Mouse (Mus musculus) embryo, embryonic 11.5 days (tissue): ENCODE measurements around the gene Grk5.

Experiments
- DNase-seq: peaks from one replicate; pipeline ENCODE4 v3.0.0-alpha.2; 2012; ENCODE audit warnings: low read depth, low spot score

Grk5 gene

GRCm38 (mm10) chr19:60973508-60973907 lies 84.0 kb downstream of the Grk5 start:
- DNase-seq, result no peak

DNA sequence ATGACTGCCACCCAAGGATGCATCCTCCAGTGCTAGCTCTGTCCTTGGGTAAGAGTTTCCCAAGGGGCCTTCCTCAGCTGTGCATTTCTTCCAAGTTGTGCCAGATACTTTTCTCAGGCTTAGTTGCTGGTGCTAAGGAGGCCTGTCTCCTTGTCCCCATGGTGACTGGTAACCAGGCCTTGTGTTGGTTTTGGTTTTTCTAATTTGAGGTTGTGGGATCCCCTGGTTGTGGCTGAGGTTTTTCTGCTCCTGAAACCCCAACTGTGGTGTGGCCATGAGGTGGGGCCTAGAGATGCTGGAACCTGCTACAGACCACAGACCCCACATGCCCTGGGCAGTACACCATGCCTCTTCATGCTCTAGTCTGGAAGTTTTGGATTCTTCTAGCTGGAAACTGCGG lies 90.0 kb downstream of the Grk5 start:
- no peak for DNase-seq

GRCm38 (mm10) chr19:60981391-60981790 lies 91.8 kb downstream of the Grk5 start:
- no peak for DNase-seq

GRCm38 (mm10) chr19:60981894-60982293 lies 92.3 kb downstream of the Grk5 start:
- no peak for DNase-seq

- no peak for DNase-seq
These were observed 100.2 kb downstream of the Grk5 start for GRCm38 (mm10) chr19:60989766-60990165.

DNA sequence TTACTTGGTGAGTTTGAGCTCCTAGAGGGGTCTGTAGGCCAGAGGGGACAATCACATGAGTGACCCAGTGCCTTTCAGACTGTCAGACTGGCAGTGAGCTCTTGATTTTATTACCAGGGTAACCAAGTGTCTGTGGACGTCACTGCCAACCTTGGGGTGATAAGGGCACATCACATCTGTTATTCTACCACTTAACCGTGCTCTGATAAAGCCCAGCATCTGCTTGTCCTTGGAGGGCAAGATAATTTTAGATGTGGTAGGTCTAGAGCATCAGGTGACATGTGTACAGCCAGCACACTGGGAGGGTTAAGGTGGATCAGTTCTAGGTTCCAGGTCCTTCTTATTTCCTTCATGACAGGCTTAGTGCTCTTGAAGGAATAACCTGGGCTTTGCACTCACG lies 104.7 kb downstream of the Grk5 start:
- DNase-seq, result no peak

DNA sequence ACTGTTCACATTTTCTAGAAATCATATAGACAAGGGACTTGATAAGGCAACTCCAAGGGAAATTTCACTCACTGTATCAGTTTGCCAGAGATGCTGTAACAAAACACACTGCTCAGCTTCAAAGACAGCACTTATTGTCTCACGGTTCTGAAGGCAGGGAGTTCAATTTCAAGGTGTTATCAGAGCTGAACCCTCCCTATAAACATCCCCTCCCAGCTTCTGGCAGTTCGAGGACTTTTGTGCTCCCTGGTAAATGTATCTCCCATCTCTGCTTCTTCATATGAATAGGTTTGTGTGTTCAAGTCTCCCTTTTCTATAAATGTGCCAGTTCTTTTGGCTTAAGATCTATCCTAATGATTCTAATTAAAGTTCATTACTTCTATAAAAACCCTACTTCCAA lies 105.3 kb downstream of the Grk5 start:
- DNase-seq, result no peak

- DNase-seq, result no peak
These were observed 108.2 kb downstream of the Grk5 start for GRCm38 (mm10) chr19:60997784-60998183.

GRCm38 (mm10) chr19:60999652-61000051 lies 110.1 kb downstream of the Grk5 start:
- DNase-seq, result no peak

- no peak for DNase-seq
These were observed 111.4 kb downstream of the Grk5 start for GRCm38 (mm10) chr19:61000958-61001357.

GRCm38 (mm10) chr19:61009266-61009665 lies 119.7 kb downstream of the Grk5 start:
- DNase-seq, result no peak

GRCm38 (mm10) chr19:61017477-61018266 lies 128.1 kb downstream of the Grk5 start:
- no peak for DNase-seq

DNA sequence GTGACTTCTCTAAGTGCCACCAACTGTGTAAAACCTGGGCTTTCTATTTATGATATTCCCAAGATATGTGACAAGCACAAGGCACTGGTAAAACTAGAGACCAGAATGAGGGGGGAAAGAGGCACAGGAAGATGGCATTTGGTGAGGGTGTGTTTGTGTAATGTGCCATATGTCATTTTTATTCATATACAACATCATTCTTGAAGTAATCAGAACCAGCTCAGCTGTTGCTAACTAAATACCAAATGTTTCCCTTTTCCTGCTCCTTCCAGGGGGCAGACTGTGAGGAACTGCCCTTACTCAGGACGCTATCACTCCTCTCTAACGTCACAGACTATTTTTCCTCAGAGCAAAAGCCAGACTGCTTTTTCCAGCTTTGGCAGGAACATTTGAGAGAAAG lies 132.0 kb downstream of the Grk5 start:
- no peak for DNase-seq

GRCm38 (mm10) chr19:61021939-61022566 lies 132.5 kb downstream of the Grk5 start:
- no peak for DNase-seq

- no peak for DNase-seq
These were observed 142.0 kb downstream of the Grk5 start for GRCm38 (mm10) chr19:61031570-61031969.

DNA sequence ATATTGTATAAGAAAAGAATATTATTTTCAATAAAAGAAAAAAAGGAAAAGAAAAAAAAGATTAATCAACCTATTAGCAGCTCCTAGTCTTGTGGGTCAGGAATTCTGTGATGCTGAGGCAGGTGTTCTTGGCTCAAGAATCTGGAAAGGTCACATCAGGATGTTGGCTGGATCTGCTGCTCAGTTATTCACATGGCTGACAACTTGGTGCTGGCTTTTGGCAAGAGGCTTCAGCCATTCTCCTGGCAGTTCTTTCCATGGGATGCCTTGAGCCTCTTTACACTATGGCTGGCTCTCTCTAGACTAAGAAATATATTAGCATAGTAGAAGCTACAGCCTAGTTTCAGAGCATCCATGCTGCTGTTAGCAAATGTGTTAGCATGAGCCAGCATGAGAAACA lies 149.6 kb downstream of the Grk5 start:
- no peak for DNase-seq

DNA sequence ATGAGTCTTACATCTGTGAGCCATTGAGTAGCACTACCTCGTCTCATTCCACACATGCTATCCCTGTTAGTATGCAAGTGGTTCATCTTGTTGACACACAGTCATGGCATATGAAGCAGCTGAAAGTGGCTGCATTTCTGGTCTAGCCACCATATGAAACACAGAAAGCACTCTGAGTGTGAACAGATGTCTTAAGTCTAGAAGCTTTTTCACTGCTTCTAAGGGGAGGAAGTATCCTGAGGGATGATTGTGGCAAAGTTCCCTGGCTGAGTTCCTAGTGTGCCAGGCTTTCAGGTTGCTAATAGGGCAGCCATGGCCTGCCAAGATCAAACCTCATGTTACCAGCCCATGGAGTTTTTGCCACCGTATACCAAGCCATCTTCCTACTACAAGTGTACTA lies 159.1 kb downstream of the Grk5 start:
- no peak for DNase-seq

DNA sequence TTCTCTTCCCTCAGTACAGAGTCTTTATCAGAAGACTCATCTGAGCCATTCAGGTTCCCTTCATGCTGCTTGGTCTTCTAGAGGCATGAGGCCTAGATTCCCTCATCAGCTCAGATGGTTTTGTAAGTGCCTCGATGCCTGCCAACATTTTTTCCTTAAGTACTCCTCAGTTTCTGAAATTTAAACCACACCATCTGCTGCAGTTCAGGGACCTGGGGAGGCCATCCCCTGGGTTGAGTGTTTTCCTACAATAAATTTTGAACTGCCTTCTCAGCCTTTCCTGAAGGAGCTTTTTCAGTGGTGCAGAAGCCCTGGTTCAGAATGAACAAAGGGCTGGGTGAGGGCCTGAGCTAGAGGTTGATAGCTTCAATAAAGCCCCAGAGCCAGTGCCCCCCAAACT lies 159.9 kb downstream of the Grk5 start:
- DNase-seq, result no peak

GRCm38 (mm10) chr19:61051151-61051550 lies 161.6 kb downstream of the Grk5 start:
- no peak for DNase-seq

DNA sequence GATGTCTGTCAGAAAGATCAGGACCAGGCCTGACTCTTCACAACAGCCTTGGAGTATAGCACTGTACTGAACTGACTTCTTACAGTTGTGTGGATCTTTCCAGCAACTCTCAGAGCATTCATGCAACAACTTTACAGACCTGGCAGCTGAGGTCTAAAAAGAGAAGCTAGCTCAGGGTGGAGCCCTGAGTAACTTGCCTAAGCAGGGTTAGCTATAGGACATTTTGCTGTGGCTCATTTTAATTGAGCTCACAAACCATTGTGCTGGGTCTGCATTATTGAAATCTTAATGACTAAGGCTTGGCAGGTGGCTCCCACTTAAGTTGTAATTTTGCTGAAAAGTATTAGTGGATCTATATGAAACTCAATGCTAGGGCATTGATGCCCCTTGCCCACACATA lies 162.5 kb downstream of the Grk5 start:
- DNase-seq, result no peak

DNA sequence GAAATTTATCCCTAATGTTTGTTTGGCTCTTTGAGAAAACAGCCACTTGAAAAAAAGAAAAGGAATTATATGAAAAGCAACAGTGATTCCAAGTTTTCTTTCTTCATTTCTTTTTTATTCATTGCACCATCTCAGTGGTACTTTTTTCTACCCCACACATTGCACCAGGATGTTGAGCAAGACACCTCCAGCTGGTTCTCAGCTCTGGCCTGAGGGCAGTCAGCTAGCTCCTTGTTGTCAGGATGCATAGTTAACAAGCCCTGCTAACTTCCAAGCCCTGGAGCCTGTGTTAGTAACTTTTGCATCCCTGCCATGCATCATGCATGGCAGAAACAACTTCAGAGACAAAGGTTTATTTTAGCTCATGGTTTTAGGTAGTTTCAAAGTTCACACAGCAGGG lies 163.2 kb downstream of the Grk5 start:
- DNase-seq, result no peak

DNA sequence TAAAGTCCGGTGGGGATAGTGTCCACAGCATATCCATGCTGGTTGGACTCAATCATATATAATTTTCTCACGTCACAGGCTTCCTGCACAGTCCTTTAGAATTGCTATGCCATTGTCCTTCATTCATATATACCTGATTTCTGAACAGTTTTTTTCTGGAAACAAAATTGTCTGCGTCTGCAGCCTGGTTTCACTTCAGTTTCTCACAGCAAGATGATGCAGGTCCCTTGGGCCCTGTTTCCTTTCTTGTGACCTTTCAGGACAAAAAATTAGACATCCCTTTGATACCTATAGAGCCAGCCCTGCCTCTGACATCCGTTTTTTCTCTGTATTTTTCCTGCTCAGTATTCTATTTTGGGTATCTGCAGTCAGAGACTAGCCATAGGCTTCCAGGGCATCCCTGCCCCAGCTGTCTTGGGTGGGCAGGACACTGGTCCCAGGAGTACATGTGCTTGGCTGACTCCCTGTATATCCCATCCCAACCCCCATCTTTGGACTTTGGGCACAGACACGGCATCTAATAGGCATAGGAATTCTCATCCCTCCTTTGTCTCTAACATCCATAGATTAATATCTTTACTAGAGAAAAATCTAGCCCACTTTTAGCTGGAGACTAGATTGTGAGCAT lies 167.3 kb downstream of the Grk5 start:
- DNase-seq, result no peak

DNA sequence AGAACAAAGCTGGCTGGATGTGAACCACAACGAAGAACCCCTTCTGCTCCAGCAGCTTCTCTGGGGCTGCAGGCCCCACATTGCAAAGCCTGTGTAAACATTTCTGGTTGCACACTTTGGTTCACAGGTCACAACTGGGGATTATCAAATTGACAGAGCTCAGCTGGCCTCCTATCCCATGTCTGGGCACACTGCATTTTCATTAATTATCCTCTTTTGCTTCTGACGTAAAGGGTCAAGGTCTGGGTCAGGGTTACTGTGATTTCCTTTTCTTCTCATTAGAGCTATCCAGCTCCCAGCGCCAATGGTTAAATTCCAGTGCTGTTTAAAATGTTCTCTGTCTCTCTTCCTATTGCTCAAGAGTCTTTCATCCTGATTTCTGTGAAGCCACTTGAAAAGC lies 168.0 kb downstream of the Grk5 start:
- DNase-seq, result peak; percentile 20
